Mouse (Mus musculus) small intestine, adult 2 months (tissue): ENCODE results near the gene Slc23a2.

ENCODE experiments used
- CTCF ChIP-seq: fragments of 200-500 bp; IDR thresholded peaks from 2 replicates; pipeline ENCODE4 v1.5.1; 2012; ENCODE audit warnings: low read depth, mild to moderate bottlenecking, control low read depth, inconsistent platforms, low read length, moderate library complexity, mixed read lengths; ENCODE audit not compliant: insufficient replicate concordance, insufficient read length; ENCODE audit errors: extremely low read depth
- POLR2A ChIP-seq: fragments of 200-500 bp; IDR thresholded peaks from 2 replicates; pipeline ENCODE4 v1.6.1; 2012; ENCODE audit warnings: low read depth, mild to moderate bottlenecking, control low read depth, inconsistent platforms, low read length, moderate library complexity

GRCm38 (mm10) chr2:132115344-132115743, 29.6 kb downstream of the Slc23a2 start:
- TF ChIP-seq CTCF, result no peak
- TF ChIP-seq POLR2A, result no peak
